Mouse (Mus musculus) liver, postnatal 0 days (tissue): ENCODE data around the gene Rack1.

Experiments
- CTCF ChIP-seq: sonication (generic); IDR thresholded peaks from 2 replicates; pipeline ENCODE4 v1.5.1; 2016; ENCODE audit warnings: antibody characterized with exemption, low read depth
- EP300 ChIP-seq: IDR thresholded peaks from 2 replicates; pipeline ENCODE4 v1.6.1; 2016; ENCODE audit warnings: antibody characterized with exemption, low read depth, mild to moderate bottlenecking

DNA sequence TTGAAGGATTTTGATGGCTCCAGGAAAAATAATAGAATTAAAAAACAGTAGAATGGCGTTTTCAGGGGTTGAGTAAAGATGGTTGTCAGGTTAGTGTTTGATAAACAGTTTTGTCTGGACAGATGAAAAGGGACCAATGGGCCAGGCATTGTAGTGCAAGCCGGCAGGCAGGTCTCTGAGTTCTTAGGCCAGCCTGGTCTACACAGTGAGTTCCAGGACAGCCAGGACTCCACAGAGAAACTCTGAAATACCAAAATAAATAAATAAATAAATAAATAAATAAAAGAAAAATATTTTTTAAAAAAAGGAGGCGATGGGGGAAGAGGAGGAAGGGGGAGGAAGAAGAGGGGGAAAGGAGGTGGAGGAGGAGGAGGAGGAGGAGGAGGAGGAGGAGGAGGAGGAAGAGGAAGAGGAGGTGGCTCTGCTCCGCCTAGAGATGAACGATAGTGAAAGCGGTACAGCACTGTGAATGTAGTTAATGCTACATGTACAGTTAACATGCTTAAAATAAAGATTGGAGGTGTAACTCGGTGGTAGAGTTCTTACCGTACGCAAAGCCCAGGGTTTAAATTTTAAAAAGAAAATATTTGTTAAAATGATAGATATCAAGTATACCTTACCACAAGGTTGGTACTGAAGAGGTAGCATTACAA, 33.1 kb downstream of the Rack1 start:
- TF ChIP-seq CTCF (no peak), EP300 (no peak)
